Mouse (Mus musculus): ENCODE measurements around the gene Zfp651.

- TF ChIP-seq POLR2A (IDR thresholded peaks at IDR 0.05; ENCODE audit: borderline replicate concordance, low read depth, low read length): no peak
- no peak for TF ChIP-seq CTCF (IDR thresholded peaks at IDR 0.05; ENCODE audit: low read depth, low read length)
Measured at GRCm38 (mm10) chr9:121802747-121803146, 43.6 kb downstream of the Zfp651 start.

Measured in bone marrow macrophage, adult 2 months (primary cell).